Mouse (Mus musculus): Measurements from ENCODE around the gene Ropn1.

The Ropn1 gene

GRCm38 (mm10) chr16:34649621-34650020 lies at the start of gene Ropn1:
TSS of gene Ropn1 (plus strand) at chr16:34649921.
- no peak for DNase-seq

GRCm38 (mm10) chr16:34601954-34602353 lies 47.8 kb upstream of the Ropn1 start:
- no peak for DNase-seq

- no peak for DNase-seq
Observed at GRCm38 (mm10) chr16:34603076-34603475, 46.6 kb upstream of the Ropn1 start.

GRCm38 (mm10) chr16:34603854-34604253 lies 45.9 kb upstream of the Ropn1 start:
- no peak for DNase-seq

- peak; percentile 73 for DNase-seq
Observed at GRCm38 (mm10) chr16:34605679-34606078, 44.0 kb upstream of the Ropn1 start.

- no peak for DNase-seq
Observed at GRCm38 (mm10) chr16:34610137-34610536, 39.6 kb upstream of the Ropn1 start.

GRCm38 (mm10) chr16:34614021-34614420 lies 35.7 kb upstream of the Ropn1 start:
- no peak for DNase-seq

- peak; percentile 19 for DNase-seq
Observed at GRCm38 (mm10) chr16:34627591-34627990, 22.1 kb upstream of the Ropn1 start.

GRCm38 (mm10) chr16:34628397-34628796 lies 21.3 kb upstream of the Ropn1 start:
- DNase-seq = no peak

- no peak for DNase-seq
Observed at GRCm38 (mm10) chr16:34635557-34635956, 14.2 kb upstream of the Ropn1 start.

- peak; percentile 70 for DNase-seq
Observed at GRCm38 (mm10) chr16:34643511-34644259, 6.0 kb upstream of the Ropn1 start.

- DNase-seq = no peak
Observed at GRCm38 (mm10) chr16:34653023-34653422, 3.3 kb downstream of the Ropn1 start.

- peak; percentile 25 for DNase-seq
Observed at GRCm38 (mm10) chr16:34657566-34657965, 7.8 kb downstream of the Ropn1 start.

- DNase-seq = no peak
Observed at GRCm38 (mm10) chr16:34657983-34658382, 8.3 kb downstream of the Ropn1 start.

GRCm38 (mm10) chr16:34658388-34658787 lies 8.7 kb downstream of the Ropn1 start:
- DNase-seq = peak; percentile 26

GRCm38 (mm10) chr16:34664553-34664952 lies 14.8 kb downstream of the Ropn1 start:
- no peak for DNase-seq

- peak; percentile 83 for DNase-seq
Observed at GRCm38 (mm10) chr16:34667031-34667726, 17.5 kb downstream of the Ropn1 start.

- DNase-seq = no peak
Observed at GRCm38 (mm10) chr16:34668341-34668740, 18.6 kb downstream of the Ropn1 start.

GRCm38 (mm10) chr16:34671966-34672365 lies 22.2 kb downstream of the Ropn1 start:
- no peak for DNase-seq

- no peak for DNase-seq
Observed at GRCm38 (mm10) chr16:34672822-34673221, 23.1 kb downstream of the Ropn1 start.

- no peak for DNase-seq
Observed at GRCm38 (mm10) chr16:34674365-34674764, 24.6 kb downstream of the Ropn1 start.

- no peak for DNase-seq
Observed at GRCm38 (mm10) chr16:34681823-34682222, 32.1 kb downstream of the Ropn1 start.

- DNase-seq = no peak
Observed at GRCm38 (mm10) chr16:34689879-34690278, 40.2 kb downstream of the Ropn1 start.
